9 mouse cellular contexts compared by ENCODE assay signal in the genomic region with DNA sequence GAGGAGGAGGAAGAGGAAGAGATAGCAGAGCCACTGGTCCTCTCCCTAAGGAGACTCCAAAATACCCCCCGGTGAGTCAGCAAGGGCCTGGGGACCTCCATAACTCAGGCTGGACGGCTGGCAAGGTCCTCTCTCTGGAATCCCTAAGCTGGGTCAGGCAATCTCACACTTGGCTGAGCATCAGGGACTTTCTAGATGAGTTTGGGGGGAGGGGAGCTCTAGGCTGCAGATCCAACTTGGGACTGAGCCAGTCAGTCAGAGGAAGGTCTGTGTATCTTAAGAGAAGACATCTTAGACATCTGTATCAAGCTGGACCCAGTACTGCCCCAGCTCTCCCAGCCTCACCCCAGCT. TPM values are rescaled to one million over a fixed set of nuclear protein-coding genes. Genes with fewer than 3 reads are reported as not detected.
DNase-seq lines count a peak whose midpoint lies in the region; ATAC-seq lines count a peak whose summit lies in the region.
"Had no signal": no experiment of that assay in that cellular context is flagged by ENCODE, and none has a peak within 500 bp of the region (broad histone marks: within the 10 kb centered on the region; RNA-seq: fewer than 3 reads in every experiment).

No protein-coding gene starts in this region.

- peak overlapping the region; percentile 32 for H3K9ac ChIP-seq in stomach, embryonic 16.5 days (ENCODE audit: low read length)

- peak; percentile 73 for DNase-seq in gastrocnemius, adult 18-20 months (ENCODE audit: low spot score)
- no peak for DNase-seq in gastrocnemius, postnatal 4 days (ENCODE audit: low spot score in 2 of 2)
- DNase-seq in ovary, adult 18-20 months (ENCODE audit: low spot score), result peak; percentile 64
- no peak for DNase-seq in ovary, postnatal 14 days (ENCODE audit: low spot score)
- peak; percentile 88 for DNase-seq in kidney, adult 9 months
- DNase-seq in cerebellum, adult 18-20 months, result no peak
- no peak for DNase-seq in thymus, postnatal 10 days (ENCODE audit: low spot score in 2 of 2)

- peak; percentile 21; the same call in 1 of the 2 replicates for ATAC-seq in stomach, embryonic 16.5 days (ENCODE audit: insufficient read depth, low FRiP score)

- no peaks in the 10 kb centered on the region for H3K36me3 ChIP-seq in stomach, embryonic 16.5 days (ENCODE audit: control insufficient read depth, insufficient read depth, low read length)

- peak overlapping the region; percentile 60 for H3K27ac ChIP-seq in stomach, embryonic 16.5 days (ENCODE audit: low read length)

- peak overlapping the region; percentile 19; the same call in 1 of the 2 replicates for H3K4me3 ChIP-seq in stomach, embryonic 16.5 days (replicated peaks; ENCODE audit: low read length)

- peak overlapping the region; percentile 22 for H3K4me2 ChIP-seq in stomach, embryonic 16.5 days (ENCODE audit: low read depth, low read length)

- H3K9me3 ChIP-seq in stomach, embryonic 16.5 days (replicated peaks; ENCODE audit: control insufficient read depth, low read length), result no peaks in the 10 kb centered on the region

- H3K27me3 ChIP-seq in stomach, embryonic 16.5 days (ENCODE audit: control insufficient read depth, insufficient read depth, low read length), result no peaks in the 10 kb centered on the region

- WGBS in stomach, embryonic 16.5 days, result 29% methylated on average over 2 of the region's 2 CpGs

- peaks cover 15% of the 10 kb centered on the region; the same call in 1 of the 2 replicates for H3K4me1 ChIP-seq in stomach, embryonic 16.5 days (ENCODE audit: control insufficient read depth, insufficient read depth, low read length)

RNA-seq across cellular contexts. Expression of a gene that starts 0.3 kb away (rescaled TPM):
- 1 to 10 TPM; 2.1 to 2.3 TPM for total RNA-seq in gastrocnemius, adult 18-20 months (2021)
- under 1 TPM; 0.23 to 0.32 TPM for total RNA-seq in gastrocnemius, postnatal 4 days (2021)
- polyA plus RNA-seq in stomach, embryonic 16.5 days (2015; fragmentation: Nextera tagmentation; extraction: Ambion mirVana), result 8.1 and 8.9 TPM in 2 replicates
- total RNA-seq: granulocyte monocyte progenitor cell, adult 5-6 weeks had no signal

RNA-seq across cellular contexts. Expression of a gene that starts 5.5 kb away (rescaled TPM):
- 10 to 100 TPM; 54.7 to 63.3 TPM for total RNA-seq in gastrocnemius, adult 18-20 months (2021)
- 10 to 100 TPM; 71.8 to 90.1 TPM for total RNA-seq in gastrocnemius, postnatal 4 days (2021)
- polyA plus RNA-seq in stomach, embryonic 16.5 days (2015; fragmentation: Nextera tagmentation; extraction: Ambion mirVana), result 117 and 133 TPM in 2 replicates

RNA-seq across cellular contexts. Expression of a gene that starts 24.2 kb away (rescaled TPM):
- total RNA-seq in gastrocnemius, adult 18-20 months (2021), result 100 to 1,000 TPM; 311 to 327 TPM
- total RNA-seq in gastrocnemius, postnatal 4 days (2021), result 100 to 1,000 TPM; 160 to 187 TPM
- polyA plus RNA-seq in stomach, embryonic 16.5 days (2015; fragmentation: Nextera tagmentation; extraction: Ambion mirVana), result 44.0 and 46.2 TPM in 2 replicates

RNA-seq across cellular contexts. Expression of a gene that starts 54.0 kb away (rescaled TPM):
- 10 to 100 TPM; 26.5 to 42.7 TPM for total RNA-seq in gastrocnemius, adult 18-20 months (2021)
- 10 to 100 TPM; 12.7 to 14.8 TPM for total RNA-seq in gastrocnemius, postnatal 4 days (2021)
- polyA plus RNA-seq in stomach, embryonic 16.5 days (2015; fragmentation: Nextera tagmentation; extraction: Ambion mirVana), result 5.7 and 7.3 TPM in 2 replicates

Comparison
In these comparisons a context has a peak if more than half of its experiments do, and no peak if none do; other contexts are left out.
1. DNase-seq: peak in gastrocnemius, adult 18-20 months (single experiment), ovary, adult 18-20 months (single experiment) and kidney, adult 9 months (single experiment); none in gastrocnemius, postnatal 4 days (0 of 2), ovary, postnatal 14 days (single experiment), cerebellum, adult 18-20 months (0 of 2) and thymus, postnatal 10 days (0 of 2).